Mouse (Mus musculus) heart, postnatal 25 days (tissue): ENCODE measurements around the gene Eps15l1. TPM values are rescaled to one million over a fixed set of nuclear protein-coding genes. Genes with fewer than 3 reads are reported as not detected.

Experiments
- DNase-seq: peaks from one replicate; pipeline ENCODE4 v3.0.0; 2022; ENCODE audit warnings: low spot score
- intact Hi-C: fragments of 180-260 bp; cut with DNase I; formaldehyde crosslinking; loops from one replicate; pipeline ENCODE4 v1.15.1; 2025
- total RNA-seq, 2 experiments: library from RNA; stranded (reverse); gene quantifications; 2 replicates each; pipeline ENCODE4 v1.2.3; 2021

The Eps15l1 gene
- total RNA-seq, 2 experiments from 2014 or later: 38.9 to 41.8 TPM

GRCm38 (mm10) chr8:72420571-72421361 lies 494 bp downstream of the Eps15l1 start:
- intact Hi-C loops: loop anchor here (5.0 to 10.0 kb wide), 2 partner anchors 127 to 304 kb away; partner anchors contain the start of genes Med26 and Sin3b
- DNase-seq: peak; percentile 23

GRCm38 (mm10) chr8:72418073-72418472 lies 3.2 kb downstream of the Eps15l1 start:
- intact Hi-C loops: no loop called here
- no peak for DNase-seq

GRCm38 (mm10) chr8:72415252-72415651 lies 6.0 kb downstream of the Eps15l1 start:
- intact Hi-C loops: no loop called here
- DNase-seq: no peak

- no peak for DNase-seq
- intact Hi-C loops: no loop called here
Observed at GRCm38 (mm10) chr8:72413839-72414238, 7.4 kb downstream of the Eps15l1 start.

- intact Hi-C loops: no loop called here
- DNase-seq: no peak
Observed at GRCm38 (mm10) chr8:72409443-72409842, 11.8 kb downstream of the Eps15l1 start.

GRCm38 (mm10) chr8:72407878-72408277 lies 13.4 kb downstream of the Eps15l1 start:
- DNase-seq: no peak
- intact Hi-C loops: no loop called here

- intact Hi-C loops: no loop called here
- DNase-seq: no peak
Observed at GRCm38 (mm10) chr8:72402981-72403380, 18.3 kb downstream of the Eps15l1 start.

- no peak for DNase-seq
- intact Hi-C loops: no loop called here
Observed at GRCm38 (mm10) chr8:72401381-72401780, 19.9 kb downstream of the Eps15l1 start.

- DNase-seq: no peak
- intact Hi-C loops: no loop called here
Observed at GRCm38 (mm10) chr8:72385737-72386136, 35.5 kb downstream of the Eps15l1 start.

GRCm38 (mm10) chr8:72382395-72382794 lies 38.9 kb downstream of the Eps15l1 start:
- intact Hi-C loops: no loop called here
- DNase-seq: no peak

- no peak for DNase-seq
- intact Hi-C loops: no loop called here
Observed at GRCm38 (mm10) chr8:72380656-72381055, 40.6 kb downstream of the Eps15l1 start.

GRCm38 (mm10) chr8:72376900-72377299 lies 44.4 kb downstream of the Eps15l1 start:
- no peak for DNase-seq
- intact Hi-C loops: no loop called here

- intact Hi-C loops: no loop called here
- no peak for DNase-seq
Observed at GRCm38 (mm10) chr8:72376309-72376708, 45.0 kb downstream of the Eps15l1 start.

- intact Hi-C loops: no loop called here
- no peak for DNase-seq
Observed at GRCm38 (mm10) chr8:72375161-72375560, 46.1 kb downstream of the Eps15l1 start.

- no peak for DNase-seq
- intact Hi-C loops: no loop called here
Observed at GRCm38 (mm10) chr8:72372311-72372710, 48.9 kb downstream of the Eps15l1 start.

- no peak for DNase-seq
- intact Hi-C loops: no loop called here
Observed at GRCm38 (mm10) chr8:72371356-72371755, 49.9 kb downstream of the Eps15l1 start.

- intact Hi-C loops: loop anchor here (1.0 to 2.0 kb wide), 2 partner anchors 106 to 190 kb away; no protein-coding TSS in a partner anchor
- DNase-seq: no peak
Observed at GRCm38 (mm10) chr8:72366435-72366834, 54.8 kb downstream of the Eps15l1 start.

- peak; percentile 64 for DNase-seq
- intact Hi-C loops: loop anchor here (1.0 to 2.0 kb wide), 4 partner anchors 29 to 189 kb away; no protein-coding TSS in a partner anchor
Observed at GRCm38 (mm10) chr8:72365826-72366225, 55.4 kb downstream of the Eps15l1 start.

- intact Hi-C loops: loop anchor here (2.0 kb wide), 2 partner anchors 28 to 40 kb away; no protein-coding TSS in a partner anchor
- DNase-seq: no peak
Observed at GRCm38 (mm10) chr8:72365016-72365415, 56.2 kb downstream of the Eps15l1 start.

- intact Hi-C loops: no loop called here
- DNase-seq: no peak
Observed at GRCm38 (mm10) chr8:72363457-72363856, 57.8 kb downstream of the Eps15l1 start.

GRCm38 (mm10) chr8:72362754-72363153 lies 58.5 kb downstream of the Eps15l1 start:
- no peak for DNase-seq
- intact Hi-C loops: no loop called here

- intact Hi-C loops: no loop called here
- no peak for DNase-seq
Observed at GRCm38 (mm10) chr8:72360162-72360561, 61.1 kb downstream of the Eps15l1 start.
